Mouse (Mus musculus): ENCODE measurements around the gene Pbx4. TPM values are rescaled to one million over a fixed set of nuclear protein-coding genes. Genes with fewer than 3 reads are reported as not detected.

Gene Pbx4
- polyA plus RNA-seq, 1 experiment from 2014 or later: 8.0 TPM

- in situ Hi-C loops (cut with MboI; ENCODE audit: low pct_unique_long_range_greater_than_20kb): no loop called here
- H3K27me3 ChIP-seq: no peaks in the 10 kb centered on the region
- no peak for TF ChIP-seq CTCF (IDR thresholded peaks at IDR 0.05)
- ATAC-seq (peak; percentile 71), DNase-seq (ENCODE audit: low read depth, low spot score) (peak; percentile 30)
- ChIA-PET CTCF (no interaction called here), POLR2A (no interaction called here)
These were observed 35.5 kb downstream of the Pbx4 start for GRCm38 (mm10) chr8:69867696-69868326.

- TF ChIP-seq CTCF (IDR thresholded peaks at IDR 0.05): no peak
- ATAC-seq (no peak), DNase-seq (ENCODE audit: low read depth, low spot score) (no peak)
- H3K27me3 ChIP-seq: no peaks in the 10 kb centered on the region
- in situ Hi-C loops (cut with MboI; ENCODE audit: low pct_unique_long_range_greater_than_20kb): no loop called here
- ChIA-PET CTCF (no interaction called here), POLR2A (no interaction called here)
These were observed 37.9 kb downstream of the Pbx4 start for GRCm38 (mm10) chr8:69870003-69870765.

GRCm38 (mm10) chr8:69870907-69871306, 38.6 kb downstream of the Pbx4 start:
- no peak for DNase-seq (ENCODE audit: low read depth, low spot score)
- in situ Hi-C loops (cut with MboI; ENCODE audit: low pct_unique_long_range_greater_than_20kb): no loop called here

GRCm38 (mm10) chr8:69874155-69874554, 41.9 kb downstream of the Pbx4 start:
- H3K27me3 ChIP-seq: no peaks in the 10 kb centered on the region
- in situ Hi-C loops (cut with MboI; ENCODE audit: low pct_unique_long_range_greater_than_20kb): no loop called here
- no peak for TF ChIP-seq CTCF (IDR thresholded peaks at IDR 0.05)

More at GRCm38 (mm10) chr8:69870907-69871306, 38.6 kb downstream of the Pbx4 start:
- no peak for TF ChIP-seq CTCF (IDR thresholded peaks at IDR 0.05)
- CTCF ChIA-PET: no interaction called here
- no peak for ATAC-seq
- H3K27me3 ChIP-seq: no peaks in the 10 kb centered on the region
- POLR2A ChIA-PET: interaction anchor here (0.5 kb wide), 1 partner anchor 1576 kb away, joined by 3 read pairs; no protein-coding TSS in a partner anchor

GRCm38 (mm10) chr8:69874654-69875053, 42.4 kb downstream of the Pbx4 start:
- no peak for TF ChIP-seq CTCF (IDR thresholded peaks at IDR 0.05)
- POLR2A ChIA-PET: no interaction called here
- no peak for DNase-seq (ENCODE audit: low read depth, low spot score)
- ATAC-seq: no peak
- in situ Hi-C loops (cut with MboI; ENCODE audit: low pct_unique_long_range_greater_than_20kb): loop anchor here (25.0 kb wide), 1 partner anchor 537 kb away; no protein-coding TSS in a partner anchor
- CTCF ChIA-PET: interaction anchor here (0.9 to 1.8 kb wide), 3 partner anchors 16 to 126 kb away, joined by 3 to 8 read pairs (median 7); no protein-coding TSS in a partner anchor
- no peaks in the 10 kb centered on the region for H3K27me3 ChIP-seq

More at GRCm38 (mm10) chr8:69874155-69874554, 41.9 kb downstream of the Pbx4 start:
- POLR2A ChIA-PET: no interaction called here
- CTCF ChIA-PET: no interaction called here
- DNase-seq (ENCODE audit: low read depth, low spot score): no peak
- ATAC-seq: no peak

GRCm38 (mm10) chr8:69876097-69876496, 43.8 kb downstream of the Pbx4 start:
- in situ Hi-C loops (cut with MboI; ENCODE audit: low pct_unique_long_range_greater_than_20kb): loop anchor here (25.0 kb wide), 1 partner anchor 539 kb away; no protein-coding TSS in a partner anchor
- H3K27me3 ChIP-seq: no peaks in the 10 kb centered on the region
- POLR2A ChIA-PET: no interaction called here
- DNase-seq (ENCODE audit: low read depth, low spot score): no peak
- no peak for ATAC-seq
- TF ChIP-seq CTCF (IDR thresholded peaks at IDR 0.05): no peak
- CTCF ChIA-PET: interaction anchor here (1.2 to 1.8 kb wide), 3 partner anchors 14 to 125 kb away, joined by 3 to 8 read pairs (median 7); partner anchors contain the start of gene Pbx4

GRCm38 (mm10) chr8:69876967-69877366, 44.7 kb downstream of the Pbx4 start:
- ATAC-seq: no peak
- no peak for DNase-seq (ENCODE audit: low read depth, low spot score)
- in situ Hi-C loops (cut with MboI; ENCODE audit: low pct_unique_long_range_greater_than_20kb): loop anchor here (25.0 kb wide), 1 partner anchor 540 kb away; no protein-coding TSS in a partner anchor
- ChIA-PET POLR2A (no interaction called here), CTCF (no interaction called here)
- no peaks in the 10 kb centered on the region for H3K27me3 ChIP-seq
- no peak for TF ChIP-seq CTCF (IDR thresholded peaks at IDR 0.05)

- in situ Hi-C loops (cut with MboI; ENCODE audit: low pct_unique_long_range_greater_than_20kb): loop anchor here (25.0 kb wide), 1 partner anchor 540 kb away; no protein-coding TSS in a partner anchor
- no peak for TF ChIP-seq CTCF (IDR thresholded peaks at IDR 0.05)
- no peaks in the 10 kb centered on the region for H3K27me3 ChIP-seq
- ATAC-seq: no peak
- ChIA-PET CTCF (no interaction called here), POLR2A (no interaction called here)
- DNase-seq (ENCODE audit: low read depth, low spot score): no peak
These were observed 45.1 kb downstream of the Pbx4 start for GRCm38 (mm10) chr8:69877396-69877795.

GRCm38 (mm10) chr8:69877992-69878391, 45.7 kb downstream of the Pbx4 start:
- no peak for TF ChIP-seq CTCF (IDR thresholded peaks at IDR 0.05)
- ChIA-PET CTCF (no interaction called here), POLR2A (no interaction called here)
- H3K27me3 ChIP-seq: no peaks in the 10 kb centered on the region
- no peak for ATAC-seq
- DNase-seq (ENCODE audit: low read depth, low spot score): no peak
- in situ Hi-C loops (cut with MboI; ENCODE audit: low pct_unique_long_range_greater_than_20kb): loop anchor here (25.0 kb wide), 1 partner anchor 541 kb away; no protein-coding TSS in a partner anchor

GRCm38 (mm10) chr8:69879678-69880077, 47.4 kb downstream of the Pbx4 start:
- in situ Hi-C loops (cut with MboI; ENCODE audit: low pct_unique_long_range_greater_than_20kb): loop anchor here (25.0 kb wide), 1 partner anchor 542 kb away; no protein-coding TSS in a partner anchor
- POLR2A ChIA-PET: interaction anchor here (1.1 kb wide), 1 partner anchor 14 kb away, joined by 3 read pairs; no protein-coding TSS in a partner anchor
- ATAC-seq (no peak), DNase-seq (ENCODE audit: low read depth, low spot score) (no peak)
- H3K27me3 ChIP-seq: no peaks in the 10 kb centered on the region
- CTCF ChIA-PET: no interaction called here
- TF ChIP-seq CTCF (IDR thresholded peaks at IDR 0.05): no peak

GRCm38 (mm10) chr8:69880841-69881240, 48.5 kb downstream of the Pbx4 start:
- TF ChIP-seq CTCF (IDR thresholded peaks at IDR 0.05): no peak
- peaks cover 1% of the 10 kb centered on the region for H3K27me3 ChIP-seq
- in situ Hi-C loops (cut with MboI; ENCODE audit: low pct_unique_long_range_greater_than_20kb): loop anchor here (25.0 kb wide), 1 partner anchor 544 kb away; no protein-coding TSS in a partner anchor
- DNase-seq (ENCODE audit: low read depth, low spot score): no peak
- ChIA-PET POLR2A (no interaction called here), CTCF (no interaction called here)
- no peak for ATAC-seq

Measured in Patski (cell line).